Mouse (Mus musculus): ENCODE measurements at regions not wholly inside any gene's neighbourhood (a gene's known extent, or its start where the extent isn't known, plus 50 kb on each side); places are given as distances from the start of the nearest gene placed in this dataset.

DNA sequence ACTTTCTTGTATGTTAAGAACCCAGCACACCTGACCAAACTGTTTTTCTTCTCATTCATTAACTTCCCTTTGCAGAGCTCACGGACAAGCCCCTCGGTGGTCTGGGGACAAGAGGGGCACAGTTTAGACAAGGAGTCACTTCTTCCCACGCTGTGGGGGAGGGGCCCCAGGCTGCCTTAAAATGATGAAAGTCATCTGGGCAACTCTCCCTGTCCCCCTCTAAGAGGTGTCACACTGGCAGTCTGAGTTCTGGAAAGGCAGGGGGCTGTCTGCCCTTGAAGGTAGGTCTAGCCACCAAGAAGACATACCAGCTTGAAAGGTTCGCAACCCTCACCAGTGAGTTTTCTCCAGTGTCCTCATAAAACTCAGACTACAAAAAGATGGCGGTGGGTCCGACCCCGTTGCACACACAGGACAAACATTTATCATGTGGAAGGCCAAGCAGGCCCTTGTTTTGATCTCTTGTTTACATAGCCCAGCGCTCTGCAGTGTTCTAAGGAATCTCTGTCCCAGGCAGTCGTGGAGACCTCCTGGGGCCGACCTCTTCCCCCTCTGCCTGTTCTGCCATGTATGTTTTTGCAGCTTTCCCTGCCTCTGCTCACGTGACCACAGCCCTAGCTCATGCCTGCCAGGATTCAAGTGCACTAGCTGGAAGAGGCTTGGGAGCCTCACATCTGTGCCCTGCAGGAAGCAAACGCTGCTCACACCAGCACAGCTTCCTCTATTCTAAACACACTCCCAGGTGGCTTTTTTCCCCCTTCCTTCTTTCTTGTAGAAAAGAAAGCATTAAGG, 259.2 kb downstream of the Cxcl12 start:
- DNase-seq, result no peak

DNA sequence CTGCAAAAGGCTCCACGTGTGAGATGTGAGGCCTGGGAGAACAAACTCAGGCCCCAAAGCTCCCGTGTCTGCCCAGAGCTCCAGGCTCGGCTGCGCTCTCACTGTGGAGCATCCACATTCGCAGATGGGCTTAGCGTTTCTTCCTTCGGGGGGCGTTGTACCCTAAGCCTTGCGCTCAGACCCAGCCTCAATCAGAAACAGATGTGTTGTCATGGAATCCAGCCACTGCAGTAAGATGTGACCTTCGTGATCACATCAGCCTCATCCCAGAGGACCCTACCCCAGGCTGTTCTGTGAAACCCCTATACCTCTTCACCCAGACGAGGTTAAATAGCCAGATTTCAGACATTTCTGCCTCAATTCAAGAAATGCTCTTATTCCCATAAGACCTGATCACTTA, 260.1 kb downstream of the Cxcl12 start:
- no peak for DNase-seq

DNA sequence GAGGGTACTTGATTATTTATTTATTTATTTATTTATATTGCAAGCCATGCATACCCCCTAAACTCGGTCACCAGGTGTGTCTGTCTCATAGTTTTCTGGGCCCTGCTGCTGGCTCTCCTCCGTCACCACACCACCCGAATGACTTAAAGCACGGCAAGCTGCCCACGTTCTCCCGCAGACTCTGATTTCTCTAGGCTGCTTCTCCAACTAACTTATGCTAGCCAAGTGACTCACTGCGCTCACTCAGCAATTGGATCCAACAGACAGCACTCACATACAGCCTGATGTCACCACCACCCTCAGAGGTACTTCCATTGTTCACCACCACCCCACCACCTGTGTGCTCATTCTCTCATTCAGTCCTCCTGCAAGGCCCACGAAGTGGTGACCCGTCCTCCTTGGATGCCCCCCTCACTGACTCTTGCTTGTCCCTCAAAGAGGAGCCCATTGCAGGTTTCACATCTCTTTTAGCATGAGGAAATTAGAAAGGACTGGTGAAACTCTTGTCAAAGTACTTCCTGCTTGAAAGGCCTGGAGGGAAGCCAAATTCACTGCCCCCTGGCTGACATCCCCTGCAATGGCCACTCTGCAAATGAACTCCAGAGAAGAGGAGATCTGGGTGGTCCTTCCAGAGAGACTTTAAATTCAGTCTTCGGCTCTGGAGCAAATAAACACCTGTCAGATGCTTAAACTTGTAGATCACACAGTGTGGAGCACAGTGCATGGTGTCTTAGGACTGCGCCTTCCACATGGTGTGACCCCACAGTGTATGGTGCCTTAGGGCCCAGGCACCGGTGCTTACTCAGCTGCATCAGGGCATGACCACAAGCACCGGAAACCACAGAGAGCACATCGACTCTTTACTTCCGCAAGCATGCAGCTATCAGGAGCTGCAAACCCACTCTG, 262.8 kb downstream of the Cxcl12 start:
- DNase-seq, result peak; percentile 70 to 78

DNA sequence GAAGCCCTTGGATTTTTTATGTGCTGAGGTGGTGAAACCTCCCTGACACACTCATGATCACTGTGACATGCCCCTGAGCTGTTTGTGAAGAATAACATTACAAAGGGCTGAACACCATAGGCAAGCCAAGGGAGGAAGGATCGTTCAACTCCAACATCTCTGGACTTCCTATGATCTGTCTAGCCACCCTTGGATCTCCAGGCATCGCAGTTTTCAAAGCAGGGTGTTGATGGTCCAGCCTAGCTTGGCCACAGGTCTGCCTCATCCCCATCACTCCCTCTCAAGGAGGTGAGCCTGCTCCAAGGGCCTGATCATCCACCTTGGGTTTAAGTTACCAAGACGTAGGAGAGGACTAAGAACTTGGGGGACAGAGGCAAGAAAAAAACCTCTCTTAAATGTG, 268.5 kb downstream of the Cxcl12 start:
- no peak for DNase-seq

DNA sequence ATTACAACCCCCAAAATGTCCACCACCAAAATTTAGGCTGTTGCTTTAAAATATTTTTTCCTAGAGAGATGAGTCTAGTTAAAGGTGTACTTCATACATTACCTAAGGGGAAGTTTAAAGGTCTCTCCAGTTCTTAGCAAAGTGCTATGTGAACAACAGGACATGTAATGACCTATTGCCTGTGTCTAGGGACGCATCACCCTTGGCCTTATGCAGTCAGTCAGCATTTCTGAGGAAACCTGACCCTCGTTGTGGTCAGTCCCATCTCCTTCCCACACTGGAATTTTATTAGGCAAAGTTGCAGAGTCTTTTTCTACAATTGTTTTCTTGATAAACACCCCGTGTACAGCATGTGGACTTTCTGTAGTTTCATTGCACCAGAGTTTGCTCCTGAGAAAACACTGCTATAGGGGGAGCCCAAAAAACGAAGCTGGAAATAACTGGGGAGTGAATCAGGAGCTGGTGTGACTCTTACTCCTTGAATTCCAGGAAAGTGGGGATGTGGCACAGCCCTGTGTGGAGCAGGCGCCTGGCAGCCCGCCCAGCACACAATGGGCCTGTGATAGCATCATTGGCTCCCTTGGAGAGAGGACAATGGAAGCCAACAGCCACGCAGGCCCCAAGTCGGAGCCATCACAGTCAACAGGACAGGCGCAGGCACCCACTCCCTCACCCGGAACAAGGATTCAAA, 269.2 kb downstream of the Cxcl12 start:
- no peak for DNase-seq

DNA sequence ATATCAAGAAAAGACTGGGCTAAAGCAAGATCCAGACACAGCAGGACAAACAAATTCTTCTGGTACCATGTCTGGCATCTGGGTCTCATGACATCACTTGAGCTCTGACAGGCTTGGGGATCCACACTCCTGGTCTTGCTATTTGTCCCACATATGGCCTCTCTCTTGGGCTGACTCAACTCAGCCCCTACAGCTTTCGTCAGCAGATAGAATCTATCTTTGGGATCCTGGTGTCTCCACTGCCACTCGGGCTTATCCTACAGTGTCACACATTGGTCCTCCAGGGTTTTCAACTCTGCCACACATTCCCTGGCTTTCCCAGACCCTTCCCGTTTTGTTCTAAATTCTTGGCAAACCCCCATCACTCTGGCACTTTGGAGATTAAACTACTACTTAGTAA, 280.3 kb downstream of the Cxcl12 start:
- no peak for DNase-seq

DNA sequence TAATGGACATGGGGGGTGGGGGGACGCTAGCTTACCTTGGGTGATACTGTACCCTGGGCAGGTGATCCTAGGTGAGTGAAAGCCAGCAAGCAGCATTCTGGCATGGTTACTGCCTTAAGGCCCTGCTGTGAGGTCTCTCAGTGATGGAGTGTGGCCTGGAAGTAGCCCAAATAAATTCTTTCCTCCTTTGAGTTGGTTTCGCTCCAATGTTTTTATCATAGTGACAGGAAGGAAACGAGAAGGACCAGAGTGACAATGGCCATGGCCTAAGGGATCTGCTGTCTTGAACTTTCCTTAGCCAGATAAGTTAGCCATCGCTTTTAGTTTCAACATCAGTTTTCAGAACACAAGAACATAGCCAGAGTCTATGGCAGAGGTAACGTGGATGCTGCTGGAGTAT, 282.7 kb downstream of the Cxcl12 start:
- no peak for DNase-seq

DNA sequence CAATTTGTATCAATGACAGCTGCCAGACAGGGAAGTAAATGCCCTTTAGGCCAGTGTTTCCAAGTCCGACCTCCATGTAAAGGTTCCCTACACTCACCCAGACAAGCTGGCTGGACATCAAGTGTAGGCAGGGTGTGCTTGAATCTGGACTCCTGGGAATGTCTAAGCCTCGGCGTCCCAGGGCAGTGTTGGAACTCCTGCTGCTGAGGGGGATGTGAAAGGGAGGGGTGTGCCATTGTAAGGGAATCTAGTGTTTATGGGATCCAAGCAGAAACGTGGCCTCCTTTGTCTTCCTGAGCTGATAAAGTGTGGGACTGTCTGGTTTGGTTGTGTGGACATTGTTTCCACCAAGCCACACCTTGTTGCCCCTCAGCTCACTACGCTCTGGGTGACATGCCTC, 291.9 kb downstream of the Cxcl12 start:
- no peak for DNase-seq

DNA sequence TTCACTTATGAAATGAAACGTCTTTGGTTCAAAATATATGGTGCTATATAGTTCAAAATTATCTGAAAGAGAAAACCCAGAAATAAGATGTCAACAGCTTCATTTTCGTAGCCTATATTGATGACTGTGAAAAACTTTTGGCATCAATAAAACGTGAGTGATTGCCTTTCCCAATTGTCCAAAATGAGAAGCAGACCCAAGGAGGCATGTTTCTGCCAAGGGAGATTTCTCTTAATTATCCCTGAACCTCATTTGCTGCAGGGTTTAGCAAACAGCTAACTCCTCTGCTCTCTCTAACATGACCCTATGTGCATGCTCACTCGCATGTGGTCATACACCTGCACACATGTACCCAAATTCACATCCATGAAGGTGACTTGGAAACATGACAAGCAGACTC, 296.8 kb downstream of the Cxcl12 start:
- no peak for DNase-seq

DNA sequence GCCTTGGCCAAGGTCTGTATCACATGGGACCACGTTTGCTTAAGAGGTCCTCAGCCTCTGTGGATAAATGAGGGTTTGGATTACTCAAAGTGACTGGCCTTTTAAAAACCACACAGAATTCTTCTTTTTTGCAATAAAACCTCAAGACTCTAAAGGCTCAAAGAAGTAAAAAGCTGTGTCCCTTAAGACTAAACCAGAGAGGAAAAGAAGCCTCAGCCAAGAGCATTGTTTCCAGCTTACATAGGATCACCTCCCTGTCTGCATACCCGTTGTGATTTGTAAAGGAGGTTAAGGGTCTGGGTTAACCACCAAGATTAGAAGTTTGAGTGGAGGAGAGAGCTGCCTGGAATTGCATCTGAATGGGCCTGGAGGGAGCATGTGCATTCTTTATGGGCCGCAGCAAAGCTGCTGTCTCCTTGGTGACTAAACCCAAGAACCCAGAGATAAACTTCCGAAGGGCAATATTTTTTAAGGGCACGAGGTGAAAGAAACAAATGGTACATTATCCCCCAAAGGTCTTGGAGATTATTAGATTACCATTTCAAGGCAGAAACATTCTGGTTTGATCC, 297.4 kb downstream of the Cxcl12 start:
- no peak for DNase-seq

DNA sequence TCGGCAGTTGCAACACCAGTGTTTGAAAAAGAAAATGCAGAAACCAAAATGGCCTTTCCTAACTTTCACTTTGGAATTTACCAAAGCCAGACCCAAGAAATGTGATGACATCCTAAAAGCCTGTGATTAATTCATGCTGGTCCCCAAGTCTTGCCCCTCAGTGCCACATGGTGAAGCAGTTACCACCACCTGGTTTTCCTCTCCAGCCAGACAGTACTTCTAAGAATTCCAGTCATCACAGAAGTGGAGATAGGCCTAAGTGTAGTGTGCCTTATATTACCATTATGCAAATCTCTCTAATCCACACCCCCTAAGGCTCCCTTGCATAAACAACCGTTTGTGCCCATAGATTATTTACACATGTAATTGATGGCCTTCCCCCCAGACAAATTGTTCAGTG, 311.0 kb downstream of the Cxcl12 start:
- no peak for DNase-seq

DNA sequence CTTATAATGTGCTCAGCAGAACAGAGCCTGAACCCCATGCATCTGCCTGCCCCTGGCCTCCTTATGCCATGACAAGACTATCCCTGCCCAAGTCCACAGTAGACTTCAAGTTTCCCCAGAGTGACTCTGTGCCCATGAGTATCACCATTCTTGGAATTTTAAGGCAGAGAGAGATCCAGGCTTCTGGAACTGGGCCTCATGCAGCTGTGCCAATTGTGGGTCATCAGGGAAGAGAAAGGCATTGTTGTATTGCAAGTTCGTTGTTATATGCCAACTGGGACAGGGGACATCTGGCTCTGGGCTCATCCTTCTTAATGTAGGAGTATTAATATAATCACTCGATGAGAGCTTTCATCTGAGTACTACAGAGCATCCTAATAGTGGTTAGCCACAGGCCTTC, 312.1 kb downstream of the Cxcl12 start:
- DNase-seq, result no peak

DNA sequence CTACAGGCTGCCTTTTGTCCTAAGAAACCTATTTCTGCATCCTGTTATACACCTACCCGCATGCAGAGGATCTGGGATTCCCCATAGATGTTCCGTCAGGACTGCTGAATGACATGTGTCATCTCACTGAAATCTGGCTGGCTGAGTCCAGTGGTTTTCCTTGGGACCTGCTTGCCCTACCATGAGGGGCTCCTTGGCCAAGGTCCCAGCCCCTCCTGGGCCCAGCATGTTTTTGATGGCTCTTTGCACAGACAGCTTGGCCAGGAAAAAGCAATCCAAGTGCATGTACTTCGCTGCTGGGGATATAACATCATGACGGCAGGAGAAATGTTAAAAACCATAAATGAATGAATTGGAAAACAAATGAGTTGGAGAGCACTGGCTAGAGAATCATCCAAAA, 320.8 kb downstream of the Cxcl12 start:
- no peak for DNase-seq

DNA sequence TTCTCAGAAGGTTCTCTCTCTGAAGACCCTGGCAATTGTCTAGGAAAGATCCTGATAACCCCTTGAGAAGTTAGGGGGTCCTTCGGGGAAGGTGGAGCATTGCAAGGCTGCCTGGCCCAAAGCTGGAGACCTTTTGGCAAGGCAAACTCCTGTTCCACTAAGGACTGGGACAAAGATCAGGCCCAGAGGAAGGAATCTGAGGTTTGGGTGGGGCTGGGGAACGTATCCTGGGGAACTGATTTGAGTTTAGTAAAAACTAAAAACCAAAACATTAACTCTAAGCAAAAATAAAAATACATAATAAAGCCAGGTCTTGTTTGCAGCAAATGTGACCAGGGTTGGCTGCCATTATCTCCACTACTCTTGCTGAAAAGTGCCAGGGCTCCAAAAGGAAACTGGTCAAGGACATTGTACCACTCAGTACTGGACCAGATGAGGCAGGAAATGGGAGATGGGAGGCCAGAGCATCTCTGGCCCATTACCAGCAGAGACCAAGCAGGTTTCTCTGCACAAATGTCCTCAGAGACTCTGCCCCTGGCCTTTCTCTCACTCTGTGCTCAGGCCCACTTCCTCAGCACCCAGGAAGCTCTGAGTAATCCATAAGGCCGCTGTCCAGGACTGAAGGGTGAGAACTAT, 321.5 kb downstream of the Cxcl12 start:
- no peak for DNase-seq

DNA sequence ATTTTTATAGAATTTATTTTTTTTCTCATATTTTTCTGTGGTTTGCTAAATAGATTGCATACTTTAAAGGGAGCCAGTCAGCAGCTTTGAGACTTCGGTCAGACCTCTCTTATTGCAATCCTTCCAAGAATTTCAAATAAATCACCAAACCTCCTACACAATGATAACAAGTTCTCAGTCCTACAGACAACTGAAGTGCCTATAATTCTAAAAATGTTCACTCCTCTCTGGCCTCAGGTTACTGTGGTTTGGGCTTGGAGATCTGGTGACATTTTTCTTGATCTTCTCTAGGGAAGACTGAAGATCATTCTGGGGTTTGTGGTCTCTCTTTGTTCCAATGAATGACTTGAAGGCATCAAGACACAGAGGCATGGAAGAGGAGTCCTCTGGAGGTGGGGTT, 326.6 kb downstream of the Cxcl12 start:
- DNase-seq, result no peak

DNA sequence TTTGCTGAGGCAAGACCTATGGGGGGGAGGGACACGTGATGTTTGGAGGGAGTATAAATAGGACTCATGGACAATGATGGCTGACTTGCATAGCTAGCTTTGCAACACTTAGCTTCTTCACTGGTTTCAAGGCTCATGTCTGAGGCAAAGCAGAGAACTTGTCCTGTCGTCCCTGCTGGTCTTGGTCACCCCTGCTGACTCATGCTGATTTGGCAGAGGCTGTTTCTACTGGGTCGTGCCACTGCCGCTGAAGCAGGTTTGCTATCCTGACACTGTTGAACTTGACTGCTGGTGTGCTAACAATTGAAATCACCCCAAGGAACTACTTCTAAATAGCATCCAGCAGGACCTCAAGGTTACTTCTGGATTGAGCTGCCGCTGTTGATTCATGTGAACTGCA, 329.0 kb downstream of the Cxcl12 start:
- no peak for DNase-seq

DNA sequence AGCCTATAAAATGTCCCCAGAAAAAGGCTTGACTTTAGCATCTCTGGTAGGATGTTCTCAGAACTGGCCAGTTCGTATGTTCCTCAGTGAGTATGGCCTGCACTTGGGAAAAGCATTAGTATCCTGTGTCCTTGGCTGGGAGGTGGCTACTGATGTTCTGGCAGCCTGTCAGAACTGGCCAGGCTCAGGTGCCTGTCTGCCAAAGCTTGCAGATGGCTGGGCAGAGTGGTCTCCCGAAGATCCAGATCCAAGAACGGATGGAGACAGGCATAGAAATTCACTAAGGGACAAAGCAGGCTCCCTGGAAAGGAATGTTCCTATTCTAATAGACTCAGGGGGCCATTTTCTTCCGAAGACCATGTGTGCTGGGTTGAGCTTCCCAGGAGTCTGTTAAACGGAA, 329.6 kb downstream of the Cxcl12 start:
- no peak for DNase-seq

DNA sequence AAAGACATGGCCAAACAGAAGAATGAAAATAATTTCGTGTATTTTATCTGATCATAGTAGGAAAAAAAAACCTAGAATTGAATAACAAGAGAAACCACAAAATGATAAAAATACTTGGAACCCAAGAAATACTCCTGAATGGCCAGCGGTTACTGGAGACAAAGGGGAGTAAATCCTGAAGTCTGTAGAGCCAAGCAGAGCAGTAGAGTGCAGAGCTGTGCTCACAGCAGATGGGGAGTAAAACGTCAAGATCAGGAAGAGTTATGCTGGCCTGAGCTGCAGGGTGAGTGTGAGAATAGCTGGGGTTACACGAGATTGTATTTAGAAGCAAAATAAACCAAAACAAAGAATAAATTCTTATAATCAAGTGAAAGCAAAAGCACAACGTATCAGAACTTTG, 334.0 kb downstream of the Cxcl12 start:
- no peak for DNase-seq

DNA sequence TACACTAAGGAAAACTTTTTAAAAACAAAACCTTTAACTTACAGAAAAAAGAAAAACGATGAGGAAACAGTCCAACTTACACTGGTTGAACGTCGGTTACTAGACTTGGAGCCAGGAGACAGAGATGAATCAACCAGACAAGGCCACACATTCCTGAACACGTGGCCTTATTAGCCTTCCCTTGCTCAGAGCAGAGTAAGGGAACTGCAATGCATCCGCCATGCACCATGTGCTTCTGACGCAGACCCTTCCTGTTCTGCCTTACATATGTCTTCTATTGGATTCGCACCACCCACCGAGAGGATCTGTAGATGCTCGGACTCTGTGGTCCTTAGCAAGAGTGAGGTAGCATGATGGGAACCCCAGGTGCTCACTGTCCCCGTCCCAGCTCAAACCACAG, 336.2 kb upstream of the Zfp637 start:
- no peak for DNase-seq

DNA sequence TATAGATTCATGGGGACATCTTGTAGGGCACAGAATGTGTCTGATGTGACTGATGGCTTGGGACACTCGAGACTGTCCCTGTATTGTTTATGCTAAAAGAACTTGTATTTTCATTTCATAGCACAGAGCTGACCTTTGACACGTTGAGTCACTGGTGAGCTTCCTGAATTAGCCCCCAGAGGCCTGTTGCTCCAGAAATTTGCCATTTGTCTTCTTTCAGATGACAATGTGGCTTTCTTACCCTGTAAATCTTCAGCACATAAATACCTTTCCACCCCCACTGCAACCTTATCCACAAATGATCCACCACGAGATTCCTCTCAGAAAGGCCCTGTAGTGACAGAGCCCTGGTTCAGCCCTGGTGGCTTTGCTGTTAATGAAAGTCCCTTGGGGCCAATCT, 335.5 kb upstream of the Zfp637 start:
- no peak for DNase-seq

DNA sequence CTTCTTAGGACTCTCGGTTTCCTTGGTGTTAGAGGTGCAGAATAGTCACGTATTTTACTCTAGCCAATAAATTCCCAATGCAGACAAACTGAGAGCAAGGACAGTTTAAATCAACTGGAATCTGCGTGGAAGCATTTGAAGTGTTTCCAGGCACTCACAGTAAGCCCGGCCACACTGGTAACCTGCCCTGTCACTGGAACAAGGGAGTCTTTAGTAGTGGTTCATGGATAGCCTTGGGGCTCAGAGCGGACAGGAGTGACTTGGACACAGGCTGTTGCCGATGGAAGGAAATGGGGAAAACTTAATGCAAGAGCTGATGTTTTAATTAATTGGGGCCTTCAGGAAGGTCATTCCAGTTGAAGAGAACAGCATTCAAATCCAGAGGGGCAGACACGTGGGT, 334.4 kb upstream of the Zfp637 start:
- no peak for DNase-seq

DNA sequence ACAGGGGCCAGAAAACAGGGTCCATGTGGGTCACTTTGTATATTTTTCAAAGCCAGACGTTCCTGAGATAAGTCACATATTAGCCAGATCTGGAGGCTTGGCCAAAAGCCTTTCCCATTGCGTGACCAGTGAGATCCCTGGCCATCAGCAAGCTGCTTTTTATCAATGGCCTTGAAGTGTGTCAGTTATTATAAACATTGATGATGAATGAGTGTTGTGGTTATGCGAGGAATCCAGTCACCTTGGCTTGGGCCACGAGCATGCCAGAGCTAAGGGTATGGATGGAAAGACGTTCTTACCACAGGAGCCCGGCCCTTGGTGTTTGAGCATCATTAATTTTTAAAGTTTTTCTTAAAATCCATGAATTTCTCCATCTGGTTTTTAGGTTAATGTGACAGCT, 332.1 kb upstream of the Zfp637 start:
- DNase-seq, result no peak

DNA sequence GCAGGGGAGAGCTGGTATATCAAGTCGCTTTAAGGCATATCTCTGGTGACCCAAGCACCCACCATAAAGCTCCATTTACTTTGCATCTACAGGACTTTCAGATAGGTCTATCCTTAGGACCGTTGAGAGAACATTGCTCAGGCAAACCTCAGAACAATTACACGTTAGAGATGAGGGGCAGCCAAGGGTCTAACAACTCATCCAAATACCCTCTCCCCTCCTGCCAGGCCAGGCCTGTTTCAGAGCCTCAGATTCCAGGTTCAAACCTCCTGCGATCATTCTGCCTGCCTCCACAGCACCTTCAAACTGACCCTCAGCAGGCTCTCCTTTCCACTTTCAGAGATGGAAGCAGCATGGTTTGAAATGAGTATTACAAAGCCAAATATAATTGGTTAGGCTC, 331.0 kb upstream of the Zfp637 start:
- no peak for DNase-seq
